Mouse (Mus musculus): ENCODE measurements around the gene Rps6kb1. TPM values are rescaled to one million over a fixed set of nuclear protein-coding genes. Genes with fewer than 3 reads are reported as not detected.

Rps6kb1 gene
- polyA plus RNA-seq, 1 experiment: not detected

GRCm38 (mm10) chr11:86568425-86568824 lies 23.8 kb upstream of the Rps6kb1 start:
- WGBS: 54% methylated on average over 3 of the region's 3 CpGs
- TF ChIP-seq CTCF (IDR thresholded peaks at IDR 0.05; ENCODE audit: insufficient read depth, low read depth, low read length) (no peak), POLR2A (IDR thresholded peaks at IDR 0.05; ENCODE audit: insufficient read depth, low read depth, low read length) (no peak)
- Histone ChIP-seq H3K4me1 (ENCODE audit: control insufficient read depth, insufficient read depth, low read length) (peaks cover 3% of the 10 kb centered on the region; the same call in 1 of the 2 replicates), H3K27ac (ENCODE audit: insufficient read depth, low read depth, low read length) (no peak overlapping the region), H3K4me3 (ENCODE audit: insufficient read depth, low read depth, low read length) (no peak overlapping the region)

- Histone ChIP-seq H3K27ac (ENCODE audit: insufficient read depth, low read depth, low read length) (no peak overlapping the region), H3K4me1 (ENCODE audit: control insufficient read depth, insufficient read depth, low read length) (no peaks in the 10 kb centered on the region), H3K4me3 (ENCODE audit: insufficient read depth, low read depth, low read length) (no peak overlapping the region)
- no peak for TF ChIP-seq CTCF (IDR thresholded peaks at IDR 0.05; ENCODE audit: insufficient read depth, low read depth, low read length)
- no peak for TF ChIP-seq POLR2A (IDR thresholded peaks at IDR 0.05; ENCODE audit: insufficient read depth, low read depth, low read length)
- 84% methylated on average over 4 of the region's 4 CpGs for WGBS
These were observed 13.7 kb upstream of the Rps6kb1 start for GRCm38 (mm10) chr11:86558258-86558657.

GRCm38 (mm10) chr11:86553525-86553924 lies 8.9 kb upstream of the Rps6kb1 start:
- WGBS: 95% methylated on average over 6 of the region's 6 CpGs
- Histone ChIP-seq H3K27ac (ENCODE audit: insufficient read depth, low read depth, low read length) (no peak overlapping the region), H3K4me3 (ENCODE audit: insufficient read depth, low read depth, low read length) (no peak overlapping the region), H3K4me1 (ENCODE audit: control insufficient read depth, insufficient read depth, low read length) (no peaks in the 10 kb centered on the region)
- TF ChIP-seq CTCF (IDR thresholded peaks at IDR 0.05; ENCODE audit: insufficient read depth, low read depth, low read length) (no peak), POLR2A (IDR thresholded peaks at IDR 0.05; ENCODE audit: insufficient read depth, low read depth, low read length) (no peak)

GRCm38 (mm10) chr11:86547412-86547811 lies 2.8 kb upstream of the Rps6kb1 start:
- H3K4me1 ChIP-seq (ENCODE audit: control insufficient read depth, insufficient read depth, low read length): no peaks in the 10 kb centered on the region; the same call in 1 of the 2 replicates
- no peak overlapping the region for H3K27ac ChIP-seq (ENCODE audit: insufficient read depth, low read depth, low read length)
- H3K4me3 ChIP-seq (ENCODE audit: insufficient read depth, low read depth, low read length): no peak overlapping the region
- no peak for TF ChIP-seq CTCF (IDR thresholded peaks at IDR 0.05; ENCODE audit: insufficient read depth, low read depth, low read length)
- WGBS: 97% methylated on average over 1 of the region's 1 CpGs

- Histone ChIP-seq H3K27ac (ENCODE audit: insufficient read depth, low read depth, low read length) (no peak overlapping the region), H3K4me3 (ENCODE audit: insufficient read depth, low read depth, low read length) (no peak overlapping the region), H3K4me1 (ENCODE audit: control insufficient read depth, insufficient read depth, low read length) (no peaks in the 10 kb centered on the region; the same call in 1 of the 2 replicates)
- WGBS: 77% methylated on average over 8 of the region's 8 CpGs
- TF ChIP-seq CTCF (IDR thresholded peaks at IDR 0.05; ENCODE audit: insufficient read depth, low read depth, low read length) (no peak), POLR2A (IDR thresholded peaks at IDR 0.05; ENCODE audit: insufficient read depth, low read depth, low read length) (no peak)
These were observed 951 bp upstream of the Rps6kb1 start for GRCm38 (mm10) chr11:86545556-86545955.

- H3K4me3 ChIP-seq (ENCODE audit: insufficient read depth, low read depth, low read length): peak overlapping the region; percentile 83
- H3K27ac ChIP-seq (ENCODE audit: insufficient read depth, low read depth, low read length): no peak overlapping the region; the same call in 1 of the 2 replicates
- H3K4me1 ChIP-seq (ENCODE audit: control insufficient read depth, insufficient read depth, low read length): no peaks in the 10 kb centered on the region; the same call in 1 of the 2 replicates
- TF ChIP-seq CTCF (IDR thresholded peaks at IDR 0.05; ENCODE audit: insufficient read depth, low read depth, low read length): no peak
- no peak for TF ChIP-seq POLR2A (IDR thresholded peaks at IDR 0.05; ENCODE audit: insufficient read depth, low read depth, low read length)
- 1% methylated on average over 45 of the region's 50 CpGs for WGBS
These were observed 506 bp downstream of the Rps6kb1 start for GRCm38 (mm10) chr11:86543960-86544638.

- TF ChIP-seq CTCF (IDR thresholded peaks at IDR 0.05; ENCODE audit: insufficient read depth, low read depth, low read length): no peak
- no peak for TF ChIP-seq POLR2A (IDR thresholded peaks at IDR 0.05; ENCODE audit: insufficient read depth, low read depth, low read length)
- H3K4me1 ChIP-seq (ENCODE audit: control insufficient read depth, insufficient read depth, low read length): no peaks in the 10 kb centered on the region; the same call in 1 of the 2 replicates
- H3K4me3 ChIP-seq (ENCODE audit: insufficient read depth, low read depth, low read length): no peak overlapping the region
- WGBS: 45% methylated on average over 1 of the region's 1 CpGs
- H3K27ac ChIP-seq (ENCODE audit: insufficient read depth, low read depth, low read length): no peak overlapping the region
These were observed 1.8 kb downstream of the Rps6kb1 start for GRCm38 (mm10) chr11:86542851-86543250.

- Histone ChIP-seq H3K4me3 (ENCODE audit: insufficient read depth, low read depth, low read length) (no peak overlapping the region), H3K27ac (ENCODE audit: insufficient read depth, low read depth, low read length) (no peak overlapping the region), H3K4me1 (ENCODE audit: control insufficient read depth, insufficient read depth, low read length) (no peaks in the 10 kb centered on the region)
- TF ChIP-seq CTCF (IDR thresholded peaks at IDR 0.05; ENCODE audit: insufficient read depth, low read depth, low read length): no peak
- no peak for TF ChIP-seq POLR2A (IDR thresholded peaks at IDR 0.05; ENCODE audit: insufficient read depth, low read depth, low read length)
- WGBS: 85% methylated on average over 2 of the region's 2 CpGs
These were observed 4.1 kb downstream of the Rps6kb1 start for GRCm38 (mm10) chr11:86540476-86540845.

- TF ChIP-seq POLR2A (IDR thresholded peaks at IDR 0.05; ENCODE audit: insufficient read depth, low read depth, low read length) (no peak), CTCF (IDR thresholded peaks at IDR 0.05; ENCODE audit: insufficient read depth, low read depth, low read length) (no peak)
- Histone ChIP-seq H3K4me3 (ENCODE audit: insufficient read depth, low read depth, low read length) (no peak overlapping the region), H3K27ac (ENCODE audit: insufficient read depth, low read depth, low read length) (no peak overlapping the region), H3K4me1 (ENCODE audit: control insufficient read depth, insufficient read depth, low read length) (no peaks in the 10 kb centered on the region)
- 83% methylated on average over 6 of the region's 6 CpGs for WGBS
These were observed 4.7 kb downstream of the Rps6kb1 start for GRCm38 (mm10) chr11:86539716-86540475.
